Mouse (Mus musculus) CH12.LX (cell line): Measurements from ENCODE around the gene Zfp420. TPM values are rescaled to one million over a fixed set of nuclear protein-coding genes. Genes with fewer than 3 reads are reported as not detected.

Experiments
- DNase-seq: peaks from one replicate; pipeline ENCODE4 v3.0.0-alpha.2; 2013; ENCODE audit errors: extremely low read depth
- H3K27ac ChIP-seq: 2 replicates; pipeline ENCODE4 v1.5.1; 2012; ENCODE audit warnings: low read depth, mild to moderate bottlenecking, control low read depth, moderate library complexity; ENCODE audit not compliant: insufficient read depth
- H3K27me3 ChIP-seq: replicated peaks from 2 replicates; pipeline ENCODE3; 2012; ENCODE audit warnings: inconsistent platforms
- H3K36me3 ChIP-seq, 2 experiments: replicated peaks in 1 of 2; 2 replicates each; pipeline versions ENCODE3 to v1.6.1; 2012; ENCODE audit warnings: inconsistent platforms in 1 of 2, low read length in 1 of 2, mild to moderate bottlenecking in 1 of 2, mixed read lengths in 1 of 2, moderate library complexity in 1 of 2; ENCODE audit not compliant: control insufficient read depth in 1 of 2, insufficient read depth in 1 of 2
- H3K4me1 ChIP-seq, 2 experiments: 2 replicates each; pipeline ENCODE4 v1.6.1; 2012; ENCODE audit warnings: inconsistent platforms in 1 of 2, moderate library complexity in 1 of 2; ENCODE audit not compliant: insufficient read depth in 2 of 2, control insufficient read depth in 1 of 2
- H3K4me2 ChIP-seq: 2 replicates; pipeline ENCODE4 v1.6.1; 2012; ENCODE audit warnings: low read depth, mild to moderate bottlenecking, control low read depth; ENCODE audit not compliant: poor library complexity, insufficient read depth, severe bottlenecking
- H3K4me3 ChIP-seq, 3 experiments: fragments of 150-350 bp in 1 of 3; sonication (generic) in 1 of 3; replicated peaks in 1 of 3; 2 replicates each; pipeline versions ENCODE3 to v1.5.1; 2011 to 2012; ENCODE audit warnings: low read depth in 2 of 3, low read length in 2 of 3, mild to moderate bottlenecking in 2 of 3, moderate library complexity in 2 of 3, control low read depth in 1 of 3, improper control_type of control experiment in 1 of 3, inconsistent platforms in 1 of 3, mixed read lengths in 1 of 3; ENCODE audit not compliant: poor library complexity in 1 of 3
- H3K79me2 ChIP-seq: replicated peaks from 2 replicates; pipeline ENCODE4 v1.6.1; 2012; ENCODE audit warnings: mild to moderate bottlenecking, moderate library complexity; ENCODE audit not compliant: control insufficient read depth, poor library complexity, insufficient read depth, severe bottlenecking; ENCODE audit errors: extremely low read depth
- H3K9ac ChIP-seq: 2 replicates; pipeline ENCODE4 v1.6.1; 2012; ENCODE audit warnings: low read depth, mild to moderate bottlenecking, control low read depth, moderate library complexity; ENCODE audit not compliant: insufficient read depth
- H3K9me3 ChIP-seq: replicated peaks from 2 replicates; pipeline ENCODE3; 2012; ENCODE audit warnings: low read length, inconsistent platforms, mixed read lengths
- BHLHE40 ChIP-seq: IDR thresholded peaks from 2 replicates; pipeline ENCODE4 v1.6.1; 2011; ENCODE audit warnings: mild to moderate bottlenecking, low read depth, low read length, improper control_type of control experiment
- CHD1 ChIP-seq: IDR thresholded peaks from 2 replicates; pipeline ENCODE4 v1.6.1; 2012; ENCODE audit warnings: low read depth, low read length, improper control_type of control experiment, inconsistent platforms
- CHD2 ChIP-seq: IDR thresholded peaks from 2 replicates; pipeline ENCODE4 v1.6.1; 2011; ENCODE audit warnings: low read length, improper control_type of control experiment
- CTCF ChIP-seq, 2 experiments: IDR thresholded peaks in 1 of 2; conservative IDR thresholded peaks in 1 of 2; 2 replicates each; pipeline ENCODE4 v1.5.1; 2011 to 2012; ENCODE audit warnings: low read depth in 2 of 2, low read length in 2 of 2, improper control_type of control experiment in 1 of 2, inconsistent platforms in 1 of 2, mild to moderate bottlenecking in 1 of 2, moderate library complexity in 1 of 2
- E2F4 ChIP-seq: IDR thresholded peaks from 2 replicates; pipeline ENCODE4 v1.6.1; 2011; ENCODE audit warnings: low read depth, low read length, improper control_type of control experiment; ENCODE audit not compliant: insufficient replicate concordance
- ELF1 ChIP-seq: IDR thresholded peaks from 2 replicates; pipeline ENCODE4 v1.6.1; 2014; ENCODE audit warnings: low read depth, mild to moderate bottlenecking, inconsistent platforms, low read length, improper control_type of control experiment
- EP300 ChIP-seq: IDR thresholded peaks from 2 replicates; pipeline ENCODE4 v1.6.1; 2011; ENCODE audit warnings: low read length, improper control_type of control experiment
- ETS1 ChIP-seq: conservative IDR thresholded peaks from 2 replicates; pipeline ENCODE4 v1.6.1; 2012; ENCODE audit warnings: low read depth, mild to moderate bottlenecking, inconsistent platforms, low read length, improper control_type of control experiment, moderate library complexity
- GABPA ChIP-seq: IDR thresholded peaks from 2 replicates; pipeline ENCODE4 v1.6.1; 2012; ENCODE audit warnings: low read depth, low read length, improper control_type of control experiment, inconsistent platforms; ENCODE audit not compliant: insufficient replicate concordance
- HCFC1 ChIP-seq: IDR thresholded peaks from 2 replicates; pipeline ENCODE4 v1.6.1; 2012; ENCODE audit warnings: low read depth, mild to moderate bottlenecking, inconsistent platforms, low read length, improper control_type of control experiment
- IRF4 ChIP-seq: IDR thresholded peaks from 2 replicates; pipeline ENCODE4 v1.6.1; 2014; ENCODE audit warnings: low read depth, mild to moderate bottlenecking, inconsistent platforms, low read length, improper control_type of control experiment
- JUN ChIP-seq: IDR thresholded peaks from 2 replicates; pipeline ENCODE4 v1.6.1; 2011; ENCODE audit warnings: low read depth, mild to moderate bottlenecking, low read length, improper control_type of control experiment, moderate library complexity; ENCODE audit not compliant: insufficient read depth
- JUND ChIP-seq: conservative IDR thresholded peaks from 2 replicates; pipeline ENCODE4 v1.6.1; 2011; ENCODE audit warnings: low read depth, low read length, improper control_type of control experiment
- KAT2A ChIP-seq: IDR thresholded peaks from 2 replicates; pipeline ENCODE4 v1.6.1; 2012; ENCODE audit warnings: low read length, improper control_type of control experiment, inconsistent platforms; ENCODE audit not compliant: insufficient replicate concordance
- MAFK ChIP-seq: IDR thresholded peaks from 2 replicates; pipeline ENCODE4 v1.6.1; 2011; ENCODE audit warnings: low read length, improper control_type of control experiment; ENCODE audit not compliant: insufficient replicate concordance
- MAX ChIP-seq: IDR thresholded peaks from 2 replicates; pipeline ENCODE4 v1.6.1; 2011; ENCODE audit warnings: low read length, improper control_type of control experiment
- MAZ ChIP-seq: IDR thresholded peaks from 2 replicates; pipeline ENCODE4 v1.6.1; 2012; ENCODE audit warnings: low read depth, mild to moderate bottlenecking, inconsistent platforms, low read length, improper control_type of control experiment, moderate library complexity
- MEF2A ChIP-seq: IDR thresholded peaks from 2 replicates; pipeline ENCODE4 v1.6.1; 2014; ENCODE audit warnings: low read depth, mild to moderate bottlenecking, inconsistent platforms, low read length, improper control_type of control experiment, borderline replicate concordance
- MXI1 ChIP-seq: IDR thresholded peaks from 2 replicates; pipeline ENCODE4 v1.6.1; 2011; ENCODE audit warnings: mild to moderate bottlenecking, low read depth, low read length, improper control_type of control experiment
- MYC ChIP-seq: IDR thresholded peaks from 2 replicates; pipeline ENCODE4 v1.6.1; 2011; ENCODE audit warnings: low read depth, mild to moderate bottlenecking, improper control_type of control experiment, low read length
- NELFE ChIP-seq: IDR thresholded peaks from 2 replicates; pipeline ENCODE4 v1.6.1; 2011; ENCODE audit warnings: low read depth, low read length, improper control_type of control experiment
- NRF1 ChIP-seq: IDR thresholded peaks from 2 replicates; pipeline ENCODE4 v1.6.1; 2014; ENCODE audit warnings: low read depth, mild to moderate bottlenecking, inconsistent platforms, low read length, improper control_type of control experiment, moderate library complexity
- PAX5 ChIP-seq: IDR thresholded peaks from 2 replicates; pipeline ENCODE4 v1.6.1; 2012; ENCODE audit warnings: low read length, inconsistent platforms, mixed read lengths
- POLR2A ChIP-seq: IDR thresholded peaks from 2 replicates; pipeline ENCODE4 v1.6.1; 2011; ENCODE audit warnings: low read depth, mild to moderate bottlenecking, improper control_type of control experiment, low read length
- POLR2AphosphoS2 ChIP-seq: IDR thresholded peaks from 2 replicates; pipeline ENCODE4 v1.6.1; 2011; ENCODE audit warnings: low read depth, low read length, improper control_type of control experiment
- RAD21 ChIP-seq: IDR thresholded peaks from 2 replicates; pipeline ENCODE4 v1.6.1; 2011; ENCODE audit warnings: low read depth, mild to moderate bottlenecking, low read length, improper control_type of control experiment, moderate library complexity
- RCOR1 ChIP-seq: conservative IDR thresholded peaks from 2 replicates; pipeline ENCODE4 v1.6.1; 2012; ENCODE audit warnings: low read depth, mild to moderate bottlenecking, inconsistent platforms, low read length, improper control_type of control experiment
- SIN3A ChIP-seq: IDR thresholded peaks from 2 replicates; pipeline ENCODE4 v1.6.1; 2012; ENCODE audit warnings: low read length, improper control_type of control experiment, inconsistent platforms
- SMC3 ChIP-seq: IDR thresholded peaks from 2 replicates; pipeline ENCODE4 v1.6.1; 2011; ENCODE audit warnings: low read depth, low read length, improper control_type of control experiment
- TBP ChIP-seq: conservative IDR thresholded peaks from 2 replicates; pipeline ENCODE4 v1.6.1; 2011; ENCODE audit warnings: low read depth, low read length, improper control_type of control experiment
- TCF12 ChIP-seq: IDR thresholded peaks from 2 replicates; pipeline ENCODE4 v1.6.1; 2014; ENCODE audit warnings: low read depth, mild to moderate bottlenecking, inconsistent platforms, low read length, improper control_type of control experiment
- UBTF ChIP-seq: IDR thresholded peaks from 2 replicates; pipeline ENCODE4 v1.6.1; 2012; ENCODE audit warnings: low read depth, mild to moderate bottlenecking, inconsistent platforms, low read length, improper control_type of control experiment, moderate library complexity
- USF1 ChIP-seq: IDR thresholded peaks from 2 replicates; pipeline ENCODE4 v1.6.1; 2014; ENCODE audit warnings: low read depth, mild to moderate bottlenecking, inconsistent platforms, low read length, improper control_type of control experiment
- USF2 ChIP-seq: conservative IDR thresholded peaks from 2 replicates; pipeline ENCODE4 v1.6.1; 2011; ENCODE audit warnings: low read depth, low read length, improper control_type of control experiment
- ZC3H11A ChIP-seq: IDR thresholded peaks from 2 replicates; pipeline ENCODE4 v1.6.1; 2012; ENCODE audit warnings: low read depth, mild to moderate bottlenecking, inconsistent platforms, low read length, improper control_type of control experiment
- ZKSCAN1 ChIP-seq: IDR thresholded peaks from 2 replicates; pipeline ENCODE4 v1.6.1; 2012; ENCODE audit warnings: low read depth, inconsistent platforms, low read length, improper control_type of control experiment, borderline replicate concordance
- ZMIZ1 ChIP-seq: IDR thresholded peaks from 2 replicates; pipeline ENCODE4 v1.6.1; 2012; ENCODE audit warnings: low read depth, mild to moderate bottlenecking, inconsistent platforms, low read length, improper control_type of control experiment
- ZNF384 ChIP-seq: IDR thresholded peaks from 2 replicates; pipeline ENCODE4 v1.6.1; 2012; ENCODE audit warnings: low read depth, low read length, improper control_type of control experiment, inconsistent platforms
- dilution Hi-C: fragments of 300-500 bp; cut with MboI; formaldehyde crosslinking; loops from 2 replicates; pipeline ENCODE4 v1.14.3; 2020; ENCODE audit warnings: low sequenced_read_pairs; ENCODE audit not compliant: extremely low pct_unique_long_range_greater_than_20kb, extremely low pct_ligation_motif_present
- in situ Hi-C: fragments of 300-500 bp; cut with MboI; formaldehyde crosslinking; loops from 3 replicates; pipeline ENCODE4 v1.14.3; 2019; ENCODE audit warnings: low sequenced_read_pairs, low pct_ligation_motif_present, low pct_unique_long_range_greater_than_20kb, mixed read lengths
- polyA plus RNA-seq: library from polyadenylated mRNA; unstranded; fragments of >175 nt; gene quantifications from 2 replicates; pipeline ENCODE4 v1.2.1, GENCODE M21; 2012; ENCODE audit warnings: low read depth; ENCODE audit not compliant: insufficient read length
- total RNA-seq, 2 experiments: library from RNA; depleted of rRNA; stranded (reverse); fragments of 300-350 nt in 1 of 2; fragments of >200 nt in 1 of 2; gene quantifications; 2 replicates each; pipeline ENCODE4 v1.2.3; 2012 to 2014

Gene Zfp420
- total and polyA plus RNA-seq, 3 experiments: 2.5 to 4.8 (median 3.3) TPM

DNA sequence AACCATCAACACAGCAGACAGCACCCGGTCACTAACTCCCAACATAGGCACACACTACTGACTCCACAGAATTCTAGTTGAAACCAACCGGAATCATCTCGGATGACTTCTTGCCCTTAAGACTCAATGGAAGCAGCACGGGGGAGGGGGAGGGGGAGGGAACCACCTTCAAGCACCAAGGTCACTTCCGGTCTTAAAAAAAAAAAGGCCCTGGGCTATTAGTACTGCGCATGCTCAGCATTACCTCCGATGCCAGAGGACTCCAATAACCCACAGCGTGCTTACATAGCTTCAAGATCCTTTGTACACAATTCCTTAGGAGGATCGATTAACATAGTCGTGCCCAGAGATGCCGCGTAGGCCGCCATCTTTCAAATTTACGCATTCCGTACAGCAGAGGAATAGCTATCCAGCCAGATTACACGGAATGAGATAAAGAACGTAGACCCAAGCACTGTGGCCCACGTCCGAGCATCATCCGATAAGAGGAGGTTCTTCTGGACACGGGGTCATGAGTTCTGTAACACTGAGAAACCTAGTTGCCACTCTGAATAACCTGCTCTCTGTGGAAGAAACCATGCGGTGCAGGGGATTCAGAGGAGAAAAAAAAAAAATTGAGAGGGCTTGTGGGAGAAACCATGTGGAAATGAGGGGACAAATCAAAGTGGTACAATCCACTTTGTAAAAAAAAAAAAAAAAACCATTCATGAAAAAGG, 46.3 kb downstream of the Zfp420 start, which contains the start of gene Zfp27:
Gene Zfp27, minus strand, starts transcription at position 607 of the 716 bp plus-strand sequence.
- H3K9me3 ChIP-seq: no peaks in the 10 kb centered on the region
- H3K27me3 ChIP-seq: no peaks in the 10 kb centered on the region
- H3K4me3 ChIP-seq: peak within 1 kb of the TSS; percentile 70 to 88 (median 85)
- H3K36me3 ChIP-seq: peaks cover 9 to 30% of the 10 kb centered on the region in 2 experiments
- dilution Hi-C loops (no loop called here), in situ Hi-C loops (no loop called here)
- peaks cover 10% of the 10 kb centered on the region; the same call in 1 of the 2 replicates for H3K79me2 ChIP-seq
- H3K9ac ChIP-seq: peak within 1 kb of the TSS; percentile 70
- peak within 1 kb of the TSS; percentile 79 for H3K27ac ChIP-seq
- TF ChIP-seq CHD1 (peak; percentile 97), RCOR1 (no peak), TCF12 (peak; percentile 79; the same call in 1 of the 2 replicates), SIN3A (peak; percentile 94), ZMIZ1 (peak; percentile 81), POLR2AphosphoS2 (peak; percentile 84), SMC3 (no peak), CTCF (conservative IDR thresholded peaks at IDR 0.05 in 1 of 2, IDR thresholded peaks at IDR 0.05 in 1 of 2; ENCODE audit: low read depth in 2 of 2, low read length in 2 of 2) (no peak), ZNF384 (peak; percentile 96), NRF1 (peak; percentile 93), RAD21 (no peak), UBTF (peak; percentile 79; the same call in 1 of the 2 replicates), MEF2A (no peak), ETS1 (no peak; the same call in none of the 2 replicates), NELFE (peak; percentile 95), PAX5 (no peak), MXI1 (peak; percentile 58), POLR2A (peak; percentile 93), USF1 (no peak), ZC3H11A (no peak), MAFK (0 out of 2 replicates have a peak, but pooled peaks have one; percentile 5), ELF1 (peak; percentile 85), IRF4 (peak; percentile 3; the same call in 1 of the 2 replicates), TBP (peak; percentile 92), ZKSCAN1 (no peak; the same call in 1 of the 2 replicates), JUND (no peak; the same call in 1 of the 2 replicates), CHD2 (peak; percentile 92), JUN (peak; percentile 20; the same call in 1 of the 2 replicates), E2F4 (no peak; the same call in 1 of the 2 replicates), KAT2A (0 out of 2 replicates have a peak, but pooled peaks have one; percentile 55), USF2 (no peak), MAZ (no peak), MYC (0 out of 2 replicates have a peak, but pooled peaks have one; percentile 59), EP300 (no peak), BHLHE40 (peak; percentile 52), HCFC1 (peak; percentile 79), GABPA (no peak), MAX (peak; percentile 42)
- H3K4me1 ChIP-seq: peaks cover 6 to 30% of the 10 kb centered on the region in 2 experiments
- DNase-seq: peak; percentile 95
- peak within 1 kb of the TSS; percentile 64 for H3K4me2 ChIP-seq
